Mouse (Mus musculus) thymus, adult 2 months (tissue): ENCODE measurements around the gene Lpcat3.

Experiments used
- CTCF ChIP-seq: fragments of 200-500 bp; IDR thresholded peaks from 2 replicates; pipeline ENCODE4 v1.5.1; 2012; ENCODE audit warnings: mild to moderate bottlenecking, control low read depth, low read length, moderate library complexity, borderline replicate concordance; ENCODE audit not compliant: control insufficient read depth, poor library complexity, insufficient read depth; ENCODE audit errors: extremely low read depth
- POLR2A ChIP-seq: fragments of 200-500 bp; IDR thresholded peaks from 2 replicates; pipeline ENCODE4 v1.6.1; 2012; ENCODE audit warnings: mild to moderate bottlenecking, low read length, control low read depth, moderate library complexity; ENCODE audit not compliant: control insufficient read depth, poor library complexity, insufficient read depth; ENCODE audit errors: extremely low read depth

GRCm38 (mm10) chr6:124670281-124670900, 7.6 kb downstream of the Lpcat3 start:
- TF ChIP-seq CTCF (no peak), POLR2A (no peak)
